Mouse (Mus musculus) C2C12 (cell line): ENCODE measurements around the gene Pclaf. TPM values are rescaled to one million over a fixed set of nuclear protein-coding genes. Genes with fewer than 3 reads are reported as not detected.

Source experiments
- H3K27me3 ChIP-seq: one replicate; pipeline ENCODE4 v1.6.1; 2011; ENCODE audit not compliant: control insufficient read depth, insufficient read depth, insufficient read length
- H3K36me3 ChIP-seq: one replicate; pipeline ENCODE4 v1.6.1; 2011; ENCODE audit not compliant: control insufficient read depth, insufficient read depth
- H3K4me3 ChIP-seq: one replicate; pipeline ENCODE4 v1.5.1; 2011; ENCODE audit warnings: mild to moderate bottlenecking, control low read depth; ENCODE audit not compliant: poor library complexity, insufficient read depth, severe bottlenecking
- H3K79me2 ChIP-seq: one replicate; pipeline ENCODE4 v1.6.1; 2011; ENCODE audit not compliant: control insufficient read depth, insufficient read depth
- H3K79me3 ChIP-seq: one replicate; pipeline ENCODE4 v1.6.1; 2011; ENCODE audit warnings: low read depth, control low read depth
- H3ac ChIP-seq: one replicate; pipeline ENCODE3; 2011; ENCODE audit warnings: low read depth; ENCODE audit not compliant: control insufficient read depth, insufficient read length
- CEBPB ChIP-seq: IDR thresholded peaks from one replicate; pipeline ENCODE4 v1.6.1; 2011; ENCODE audit warnings: low read depth, mild to moderate bottlenecking, control low read depth, moderate library complexity
- CTCF ChIP-seq: IDR thresholded peaks from one replicate; pipeline ENCODE4 v1.5.1; 2011; ENCODE audit not compliant: control insufficient read depth, insufficient read depth, insufficient read length
- FOSL1 ChIP-seq: IDR thresholded peaks from one replicate; pipeline ENCODE4 v1.8.0; 2011; ENCODE audit warnings: mild to moderate bottlenecking, low read length; ENCODE audit not compliant: poor library complexity, insufficient read depth, severe bottlenecking
- MAX ChIP-seq: IDR thresholded peaks from one replicate; pipeline ENCODE4 v1.6.1; 2011; ENCODE audit warnings: mild to moderate bottlenecking, control low read depth
- MYOD1 ChIP-seq: IDR thresholded peaks from one replicate; pipeline ENCODE4 v1.6.1; 2011; ENCODE audit warnings: low read depth; ENCODE audit not compliant: control insufficient read depth, insufficient read length
- MYOG ChIP-seq: IDR thresholded peaks from one replicate; pipeline ENCODE4 v1.6.1; 2011; ENCODE audit not compliant: control insufficient read depth, insufficient read length; ENCODE audit errors: extremely low read depth
- USF1 ChIP-seq: IDR thresholded peaks from one replicate; pipeline ENCODE4 v1.6.1; 2011; ENCODE audit warnings: low read depth, mild to moderate bottlenecking, control low read depth, moderate library complexity
- long read RNA-seq, 2 experiments: library from polyadenylated mRNA; unstranded; transcript quantifications; one replicate each; pipeline ENCODE4 v2.0.0; 2019 to 2020
- polyA plus RNA-seq: library from polyadenylated mRNA; unstranded; fragments of >200 nt; fragmentation: generic; extraction: Trizol; gene quantifications from one replicate; pipeline ENCODE4 v1.2.1, GENCODE M21; 2012; ENCODE audit warnings: missing spikeins

The Pclaf gene
- polyA plus RNA-seq: 172 TPM
- long read RNA-seq, experiment 1, transcript Pclaf-201 (4 exons, 2,188 nt): major isoform, 160 of 172 reads
- long read RNA-seq, experiment 1, partial matches to known transcripts: 2 of 172 reads
- long read RNA-seq, experiment 1, other reads (novel, unspliced or antisense): 8 of 172 reads
- long read RNA-seq, experiment 2, transcript Pclaf-201 (4 exons, 2,188 nt): major isoform, 84 of 88 reads
- long read RNA-seq, experiment 2, partial matches to known transcripts: 0 of 88 reads
- long read RNA-seq, experiment 2, other reads (novel, unspliced or antisense): 4 of 88 reads

GRCm38 (mm10) chr9:65890143-65890628, at the start of gene Pclaf:
Gene Pclaf (plus strand): TSS chr9:65890237.
- Histone ChIP-seq H3K27me3 (no peaks in the 10 kb centered on the region), H3ac (peak within 1 kb of the TSS; percentile 89), H3K79me2 (peaks cover 48% of the 10 kb centered on the region), H3K4me3 (peak within 1 kb of the TSS; percentile 65), H3K36me3 (peaks cover 26% of the 10 kb centered on the region), H3K79me3 (peaks cover 24% of the 10 kb centered on the region)
- TF ChIP-seq FOSL1 (no peak), MAX (peak; percentile 10)

GRCm38 (mm10) chr9:65844421-65845165, 45.4 kb upstream of the Pclaf start:
- no peak for TF ChIP-seq USF1
- TF ChIP-seq FOSL1: no peak
- TF ChIP-seq CTCF: no peak
- no peak for TF ChIP-seq MYOG
- no peak for TF ChIP-seq MAX
- TF ChIP-seq MYOD1: no peak
- no peak for TF ChIP-seq CEBPB
- Histone ChIP-seq H3ac (no peak overlapping the region), H3K36me3 (no peaks in the 10 kb centered on the region), H3K79me2 (no peaks in the 10 kb centered on the region), H3K4me3 (no peak overlapping the region), H3K27me3 (no peaks in the 10 kb centered on the region), H3K79me3 (no peaks in the 10 kb centered on the region)

- Histone ChIP-seq H3K79me2 (no peaks in the 10 kb centered on the region), H3K36me3 (peaks cover 9% of the 10 kb centered on the region), H3K27me3 (no peaks in the 10 kb centered on the region), H3ac (no peak overlapping the region), H3K4me3 (no peak overlapping the region), H3K79me3 (no peaks in the 10 kb centered on the region)
- TF ChIP-seq CEBPB: no peak
- TF ChIP-seq FOSL1: no peak
- no peak for TF ChIP-seq MYOD1
- no peak for TF ChIP-seq USF1
- no peak for TF ChIP-seq MYOG
- no peak for TF ChIP-seq CTCF
- no peak for TF ChIP-seq MAX
Measured at GRCm38 (mm10) chr9:65848154-65848553, 41.9 kb upstream of the Pclaf start.

GRCm38 (mm10) chr9:65850203-65850602, 39.8 kb upstream of the Pclaf start:
- no peak for TF ChIP-seq CEBPB
- no peak for TF ChIP-seq CTCF
- TF ChIP-seq MAX: no peak
- no peak for TF ChIP-seq MYOD1
- no peak for TF ChIP-seq MYOG
- TF ChIP-seq USF1: no peak
- TF ChIP-seq FOSL1: no peak
- Histone ChIP-seq H3K36me3 (peaks cover 9% of the 10 kb centered on the region), H3K4me3 (no peak overlapping the region), H3K27me3 (no peaks in the 10 kb centered on the region), H3K79me2 (no peaks in the 10 kb centered on the region), H3K79me3 (no peaks in the 10 kb centered on the region), H3ac (no peak overlapping the region)

GRCm38 (mm10) chr9:65859656-65860055, 30.4 kb upstream of the Pclaf start:
- Histone ChIP-seq H3K79me2 (no peaks in the 10 kb centered on the region), H3K79me3 (no peaks in the 10 kb centered on the region), H3K4me3 (no peak overlapping the region), H3ac (no peak overlapping the region), H3K36me3 (peaks cover 21% of the 10 kb centered on the region), H3K27me3 (no peaks in the 10 kb centered on the region)
- TF ChIP-seq MYOG (no peak), CEBPB (no peak)
